Mouse (Mus musculus) CD8-positive naive resting alpha-beta T cell, adult 2 months (primary cell): ENCODE measurements around the gene H2-Aa.

ENCODE experiments used
- DNase-seq, 2 experiments: peaks; one replicate each; pipeline ENCODE4 v3.0.0; 2022; ENCODE audit warnings: low read depth in 2 of 2, low spot score in 2 of 2

H2-Aa gene

GRCm38 (mm10) chr17:34264452-34265351 lies 22.9 kb downstream of the H2-Aa start:
- DNase-seq, result no peak

- no peak for DNase-seq
Observed at GRCm38 (mm10) chr17:34263811-34264371, 23.7 kb downstream of the H2-Aa start.

DNA sequence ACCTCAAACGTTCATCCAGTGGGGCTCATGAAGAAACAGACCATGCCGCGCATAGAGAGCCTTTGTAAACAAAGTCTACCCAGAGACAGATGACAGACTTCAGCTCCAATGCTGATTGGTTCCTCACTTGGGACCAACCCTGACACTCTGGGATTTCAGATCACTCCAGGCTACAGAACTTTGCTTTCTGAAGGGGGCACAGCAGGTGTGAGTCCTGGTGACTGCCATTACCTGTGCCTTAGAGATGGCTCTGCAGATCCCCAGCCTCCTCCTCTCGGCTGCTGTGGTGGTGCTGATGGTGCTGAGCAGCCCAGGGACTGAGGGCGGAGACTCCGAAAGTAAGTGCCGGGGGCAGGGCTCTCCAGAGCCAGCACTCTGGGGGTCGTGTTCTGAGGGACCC lies 24.6 kb downstream of the H2-Aa start:
- DNase-seq, result peak; percentile 64 to 73

GRCm38 (mm10) chr17:34261502-34261901 lies 26.1 kb downstream of the H2-Aa start:
- DNase-seq, result peak; percentile 47 to 60

DNA sequence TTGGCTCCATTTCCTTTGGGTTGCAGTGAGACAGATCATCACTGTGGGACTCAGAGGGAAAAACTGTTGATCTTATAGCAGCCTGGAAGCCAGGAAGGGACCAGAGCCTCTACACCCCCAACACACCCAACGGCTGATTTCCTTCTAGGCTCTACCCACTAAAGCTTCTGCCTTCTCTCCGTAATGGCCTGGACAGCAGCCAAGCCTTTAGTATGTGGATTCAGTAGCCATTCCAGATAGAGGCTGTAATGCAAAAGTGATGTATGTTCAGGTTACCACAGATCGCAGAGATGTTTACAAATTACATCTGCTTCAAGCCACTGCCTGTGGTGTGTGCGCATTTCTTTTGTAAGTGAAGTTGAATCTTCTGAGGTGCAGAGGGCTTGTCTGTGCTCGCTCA lies 27.1 kb downstream of the H2-Aa start:
- no peak for DNase-seq

DNA sequence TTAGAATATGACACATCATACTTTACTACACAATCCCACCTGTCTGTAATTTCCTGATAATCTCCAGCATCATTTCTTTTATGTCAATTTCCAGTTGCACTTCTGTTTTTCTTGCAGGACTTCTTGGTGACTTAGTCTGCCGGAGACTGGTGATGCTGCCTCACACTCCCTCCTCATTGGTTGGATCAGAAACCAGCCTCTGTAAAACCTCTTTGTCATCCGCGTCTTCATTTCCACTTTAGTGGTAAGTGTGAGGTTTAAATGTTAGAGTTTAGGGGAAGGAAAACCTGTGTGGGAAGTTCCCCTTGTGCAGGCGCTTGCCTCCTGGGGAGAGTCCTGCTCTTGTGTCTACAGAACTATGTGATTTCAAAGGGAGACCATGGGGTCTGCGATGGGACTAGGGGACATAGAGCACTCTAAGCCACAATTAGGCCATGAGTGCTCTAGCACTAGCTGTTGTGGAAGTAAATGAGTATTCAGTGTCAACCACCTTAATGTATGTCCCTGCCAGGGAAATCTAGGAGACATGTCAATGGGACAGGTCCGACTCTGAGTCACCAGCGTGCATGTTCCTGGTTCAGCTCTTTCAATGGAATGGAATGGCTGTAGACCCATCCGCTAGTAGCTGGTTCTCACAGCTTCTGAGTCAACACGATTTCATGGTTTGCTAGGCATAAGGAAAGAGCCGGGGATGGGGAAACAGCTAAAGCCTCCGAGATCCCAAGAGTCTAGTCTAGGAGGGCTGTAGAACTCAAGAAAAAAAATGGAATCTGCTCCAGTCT lies 29.8 kb downstream of the H2-Aa start, which contains the start of gene H2-Ab1:
Gene H2-Ab1 (plus strand): TSS at position 96 of the 782 bp plus-strand sequence.
- peak; percentile 76 to 85 for DNase-seq

GRCm38 (mm10) chr17:34256501-34256900 lies 31.1 kb downstream of the H2-Aa start:
- no peak for DNase-seq

DNA sequence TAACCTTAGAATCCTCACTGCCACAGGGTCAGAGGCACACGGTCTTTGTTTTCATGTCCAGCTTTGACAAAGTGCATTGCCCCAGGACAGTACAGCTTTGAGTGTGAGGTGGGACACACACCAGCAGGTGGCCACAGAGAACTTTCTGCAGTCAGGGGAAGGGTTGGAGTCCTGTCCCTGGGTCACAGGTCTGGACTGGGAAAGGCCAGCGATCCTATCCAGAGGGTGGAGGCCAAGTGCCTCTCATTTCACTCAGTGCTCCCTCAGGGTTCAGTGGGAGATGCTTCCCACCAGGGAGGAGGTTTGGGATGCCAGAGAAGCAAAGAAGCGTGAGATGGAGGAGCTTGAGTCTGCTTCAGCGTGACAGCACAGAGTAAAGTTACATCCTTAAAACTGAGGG lies 36.0 kb downstream of the H2-Aa start:
- no peak for DNase-seq

DNA sequence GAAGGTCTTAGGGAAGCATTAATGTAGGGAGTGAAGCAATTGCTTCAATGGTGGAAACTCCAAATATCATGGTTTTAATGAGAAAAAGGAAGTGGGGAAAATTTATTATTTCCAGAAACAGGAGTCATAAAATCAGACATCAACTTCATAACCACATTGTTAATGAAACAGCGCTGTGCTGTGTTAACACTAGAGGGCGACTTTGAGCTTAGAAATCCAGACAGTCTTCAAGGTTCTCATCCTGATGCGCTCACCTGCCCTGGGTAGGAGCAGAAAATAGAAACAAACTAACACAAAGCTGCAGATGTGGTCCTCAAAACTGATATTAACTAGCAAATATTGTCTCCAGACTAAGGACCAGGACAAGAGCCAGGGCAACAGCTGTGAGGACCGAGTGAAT lies 37.7 kb downstream of the H2-Aa start:
- DNase-seq, result peak in 1 of 2 experiments; percentile 72

DNA sequence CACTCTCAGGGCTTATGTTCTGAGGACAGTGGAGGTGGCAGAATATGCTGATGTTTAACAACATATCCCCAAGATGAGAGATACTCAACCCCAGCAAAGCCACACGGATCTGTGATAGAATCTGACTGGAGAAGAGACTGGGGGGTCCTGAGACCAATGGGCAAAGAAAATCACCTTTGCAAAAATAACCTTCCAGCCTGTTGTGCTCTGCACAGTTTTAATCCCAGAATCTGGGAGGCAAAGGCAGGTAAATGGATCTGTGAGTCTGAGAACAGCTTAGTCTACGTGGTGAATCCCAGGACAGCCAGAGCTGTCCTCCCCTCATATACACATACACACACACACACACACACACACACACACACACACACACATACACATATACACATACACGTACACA lies 38.3 kb downstream of the H2-Aa start:
- DNase-seq, result no peak

- no peak for DNase-seq
Observed at GRCm38 (mm10) chr17:34248764-34249163, 38.9 kb downstream of the H2-Aa start.

DNA sequence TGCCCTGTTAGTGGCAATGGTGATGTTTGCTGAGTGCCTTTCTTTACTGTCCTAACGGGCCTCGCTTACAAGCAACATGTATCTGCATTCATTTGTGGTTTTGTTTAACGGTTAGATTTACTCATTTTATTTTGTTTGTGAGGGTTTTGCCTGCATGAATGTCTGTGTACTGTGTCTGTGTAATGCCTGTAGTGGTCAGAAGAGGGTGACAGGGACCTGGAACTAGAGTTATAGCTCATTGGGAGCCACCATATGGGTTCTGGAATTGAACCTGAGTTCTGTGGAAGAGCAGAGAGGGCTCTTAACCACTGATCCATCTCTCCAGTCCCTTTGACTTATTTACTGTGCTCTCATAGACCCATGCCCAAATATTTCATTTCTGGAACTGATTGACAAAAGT lies 40.6 kb downstream of the H2-Aa start:
- DNase-seq, result no peak

DNA sequence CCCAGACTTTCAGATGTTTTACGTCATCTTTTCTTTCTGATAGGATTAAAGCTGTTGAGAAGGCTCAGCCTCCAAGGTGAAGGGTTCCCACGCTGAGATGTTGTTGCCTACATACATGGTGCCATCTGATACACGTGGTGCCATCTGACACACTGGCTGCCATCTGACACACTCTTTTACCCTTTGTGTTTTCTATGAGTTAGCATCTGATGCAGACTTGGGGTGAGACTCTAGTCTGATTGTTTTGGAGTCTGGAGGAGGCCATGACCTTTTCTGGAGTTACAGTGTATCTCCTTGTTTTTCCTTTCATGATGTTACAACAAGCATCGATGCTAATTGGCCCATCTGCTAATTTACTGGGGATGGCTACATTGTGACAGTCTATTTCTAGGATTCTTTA lies 43.0 kb downstream of the H2-Aa start:
- peak in 1 of 2 experiments; percentile 0 for DNase-seq

DNA sequence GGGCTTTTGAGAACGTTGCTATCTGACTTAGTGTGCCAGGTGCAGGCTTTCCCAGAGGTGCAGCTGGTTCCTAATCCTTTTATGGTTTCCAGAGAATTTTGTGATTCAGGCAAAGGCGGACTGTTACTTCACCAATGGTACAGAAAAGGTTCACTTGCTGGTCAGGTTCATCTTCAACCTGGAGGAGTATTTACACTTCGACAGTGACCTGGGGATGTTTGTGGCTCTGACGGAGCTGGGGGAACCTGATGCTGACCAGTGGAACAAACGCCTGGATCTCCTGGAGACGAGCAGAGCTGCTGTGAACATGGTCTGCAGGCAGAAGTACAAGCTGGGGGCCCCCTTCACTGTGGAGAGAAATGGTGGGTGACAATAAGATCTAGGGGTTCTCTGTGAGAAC lies 46.7 kb downstream of the H2-Aa start:
- no peak for DNase-seq

- no peak for DNase-seq
Observed at GRCm38 (mm10) chr17:34240366-34240765, 47.3 kb downstream of the H2-Aa start.

GRCm38 (mm10) chr17:34239601-34240041 lies 48.0 kb downstream of the H2-Aa start:
- DNase-seq, result no peak

DNA sequence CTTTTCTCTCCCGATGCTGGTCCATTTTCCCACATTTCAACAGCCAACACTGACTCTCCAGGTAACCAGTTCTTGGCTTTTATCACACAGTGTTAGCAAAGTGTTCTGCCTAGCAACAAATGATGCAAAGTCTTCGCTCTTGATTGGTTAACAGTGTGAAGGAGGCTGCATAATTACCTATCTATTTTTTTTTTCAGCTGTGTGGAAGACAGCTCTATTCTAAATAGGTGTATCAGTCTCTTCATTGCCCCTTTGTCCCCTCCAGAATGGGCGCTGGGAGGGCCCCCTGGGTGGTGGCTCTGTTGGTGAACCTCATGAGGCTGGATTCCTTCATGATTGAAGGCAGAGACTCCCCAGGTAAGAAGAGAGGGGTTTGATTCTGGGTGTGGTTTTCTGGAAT lies 48.9 kb downstream of the H2-Aa start, which contains the start of gene H2-Ob:
Gene H2-Ob (plus strand): TSS at position 198 of the 400 bp plus-strand sequence.
- peak; percentile 57 to 76 for DNase-seq

DNA sequence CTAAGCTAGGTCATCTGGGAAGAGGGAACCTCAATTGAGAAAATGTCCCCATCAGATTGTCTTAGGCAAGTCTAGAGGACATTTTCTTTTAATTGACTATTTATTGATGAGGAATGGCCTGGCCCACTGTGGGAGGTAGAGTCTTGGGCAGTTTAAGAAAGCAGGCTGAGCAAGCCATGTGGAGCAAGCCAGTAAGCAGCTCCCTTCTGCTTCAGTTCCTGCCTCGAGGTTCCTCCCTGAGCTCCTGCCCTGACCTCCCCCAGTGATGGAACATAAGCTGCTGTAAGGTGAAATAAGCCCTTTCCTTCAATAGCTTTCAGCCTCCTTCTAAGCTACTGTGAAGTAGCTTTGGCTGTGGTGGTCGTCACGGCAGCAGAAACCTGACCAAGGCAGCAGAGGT lies 49.9 kb downstream of the H2-Aa start:
- DNase-seq, result no peak

DNA sequence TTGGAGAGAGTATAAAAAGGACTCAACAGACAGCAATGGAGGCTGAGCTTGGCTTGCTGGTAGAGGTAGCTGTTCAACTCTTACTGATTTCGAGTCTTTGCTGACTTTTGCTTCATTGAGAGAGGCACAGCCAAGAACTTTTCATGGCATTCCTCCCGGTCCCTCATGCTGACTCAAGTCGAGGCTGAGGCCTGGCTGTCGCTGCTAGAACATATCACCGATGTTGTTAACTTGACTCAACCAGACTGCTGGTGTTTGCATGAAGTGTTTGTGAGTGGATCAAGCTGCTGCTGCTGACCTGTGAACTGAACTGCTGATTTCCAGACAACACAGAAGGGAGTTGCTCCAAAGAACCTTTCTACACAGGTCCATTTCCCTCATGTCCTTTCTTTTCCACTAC lies 50.9 kb downstream of the H2-Aa start:
- no peak for DNase-seq

DNA sequence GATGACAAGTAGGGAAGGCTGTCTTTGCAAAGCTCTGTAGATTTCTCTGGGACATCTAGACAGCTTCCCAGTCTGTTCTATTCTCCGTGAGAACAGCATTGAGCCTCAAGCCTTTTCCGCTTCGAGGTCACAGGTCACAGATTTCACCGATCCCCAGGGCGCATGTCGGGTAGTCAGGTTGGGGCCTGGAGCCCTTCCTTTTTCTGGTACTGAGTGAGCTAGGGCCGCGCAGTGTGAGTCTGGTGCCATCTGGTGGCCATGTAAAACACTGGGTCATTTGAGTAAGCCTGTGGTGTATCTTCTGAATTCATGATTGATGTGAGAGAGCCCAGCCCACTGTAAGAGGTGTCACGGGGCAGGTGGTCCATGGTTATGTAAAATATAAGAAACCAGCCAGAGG lies 52.7 kb downstream of the H2-Aa start:
- DNase-seq, result peak; percentile 82 to 88
